Mouse (Mus musculus) forebrain, embryonic 15.5 days (tissue): ENCODE measurements around the gene Lmcd1. TPM values are rescaled to one million over a fixed set of nuclear protein-coding genes. Genes with fewer than 3 reads are reported as not detected.

Experiments used
- ATAC-seq: fragments of 200-750 bp; cut with Nextera tagmentation; replicated peaks from 2 replicates; pipeline ENCODE4 v1.8.0; 2017; ENCODE audit warnings: mild to moderate bottlenecking, moderate TSS enrichment, moderate library complexity
- H3K27ac ChIP-seq: fragments of 300-500 bp; sonication (generic); replicated peaks from 2 replicates; pipeline ENCODE4 v1.5.1; 2015; ENCODE audit warnings: mild to moderate bottlenecking, inconsistent platforms
- H3K27me3 ChIP-seq: fragments of 300-500 bp; sonication (generic); 2 replicates; pipeline ENCODE4 v1.6.1; 2015; ENCODE audit warnings: inconsistent platforms
- H3K36me3 ChIP-seq: fragments of 300-500 bp; sonication (generic); 2 replicates; pipeline ENCODE4 v1.6.1; 2015; ENCODE audit warnings: mild to moderate bottlenecking, inconsistent platforms
- H3K4me1 ChIP-seq: fragments of 300-500 bp; sonication (generic); 2 replicates; pipeline ENCODE4 v1.6.1; 2015; ENCODE audit warnings: inconsistent platforms
- H3K4me2 ChIP-seq: fragments of 300-500 bp; sonication (generic); replicated peaks from 2 replicates; pipeline ENCODE4 v1.6.1; 2015; ENCODE audit warnings: mild to moderate bottlenecking, inconsistent platforms
- H3K4me3 ChIP-seq: fragments of 300-500 bp; sonication (generic); 2 replicates; pipeline ENCODE4 v1.5.1; 2015; ENCODE audit warnings: mild to moderate bottlenecking, inconsistent platforms
- H3K9ac ChIP-seq: fragments of 300-500 bp; sonication (generic); replicated peaks from 2 replicates; pipeline ENCODE4 v1.6.1; 2015; ENCODE audit warnings: mild to moderate bottlenecking, inconsistent platforms
- H3K9me3 ChIP-seq: fragments of 300-500 bp; sonication (generic); 2 replicates; pipeline ENCODE4 v1.6.1; 2016; ENCODE audit warnings: inconsistent platforms
- WGBS: fragments of 180-500 bp; shearing (Covaris S2); methylation state at CpG from one replicate; pipeline ENCODE4 v1.1.7; 2015; ENCODE audit warnings: mixed read lengths; 5-methylcytosine and 5-hydroxymethylcytosine counted together
- polyA plus RNA-seq: library from polyadenylated mRNA; unstranded; fragments of >200 nt; fragmentation: Nextera tagmentation; extraction: Ambion mirVana; gene quantifications from 2 replicates; pipeline ENCODE4 v1.2.1, GENCODE M21; 2015

Gene Lmcd1
- polyA plus RNA-seq, 1 experiment from 2014 or later, result 14.2 TPM

DNA sequence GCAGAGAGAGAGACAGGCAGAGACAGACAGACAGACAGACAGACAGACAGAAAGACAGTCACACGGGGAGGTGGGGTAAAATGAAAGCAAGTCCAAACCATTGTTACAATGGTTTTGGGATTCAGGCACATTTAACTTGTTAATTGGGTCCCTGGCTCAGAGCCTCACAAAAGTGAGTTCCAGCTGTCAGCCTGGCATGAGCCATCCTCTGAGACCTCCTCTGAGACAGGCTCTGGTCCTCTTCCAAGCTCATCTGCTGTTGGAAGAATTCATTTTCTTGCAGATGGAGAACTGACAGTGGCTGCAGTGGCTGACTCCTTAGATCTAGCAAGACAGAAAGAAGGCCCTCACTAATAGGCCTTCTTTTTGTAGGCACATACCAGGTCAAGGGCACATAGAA lies 6.9 kb upstream of the Lmcd1 start:
- 11% methylated on average over 1 of the region's 1 CpGs for WGBS
- no peak overlapping the region for H3K4me2 ChIP-seq
- no peak overlapping the region for H3K4me3 ChIP-seq
- no peak overlapping the region for H3K9ac ChIP-seq
- H3K36me3 ChIP-seq, result no peaks in the 10 kb centered on the region
- no peaks in the 10 kb centered on the region for H3K27me3 ChIP-seq
- peak overlapping the region; percentile 71 for H3K27ac ChIP-seq
- peak; percentile 72 for ATAC-seq
- H3K4me1 ChIP-seq, result peaks cover 19% of the 10 kb centered on the region
- no peaks in the 10 kb centered on the region for H3K9me3 ChIP-seq

- 0 out of 2 replicates have a peak, but pooled peaks have one; percentile 37 for ATAC-seq
- no peaks in the 10 kb centered on the region for H3K9me3 ChIP-seq
- peak overlapping the region; percentile 43; the same call in 1 of the 2 replicates for H3K27ac ChIP-seq
- WGBS, result 50% methylated on average over 6 of the region's 6 CpGs
- H3K4me3 ChIP-seq, result no peak overlapping the region
- no peaks in the 10 kb centered on the region for H3K36me3 ChIP-seq
- no peaks in the 10 kb centered on the region for H3K27me3 ChIP-seq
- no peak overlapping the region for H3K9ac ChIP-seq
- peaks cover 19% of the 10 kb centered on the region for H3K4me1 ChIP-seq
- no peak overlapping the region for H3K4me2 ChIP-seq
These were observed 5.7 kb upstream of the Lmcd1 start for GRCm38 (mm10) chr6:112267661-112268357.

DNA sequence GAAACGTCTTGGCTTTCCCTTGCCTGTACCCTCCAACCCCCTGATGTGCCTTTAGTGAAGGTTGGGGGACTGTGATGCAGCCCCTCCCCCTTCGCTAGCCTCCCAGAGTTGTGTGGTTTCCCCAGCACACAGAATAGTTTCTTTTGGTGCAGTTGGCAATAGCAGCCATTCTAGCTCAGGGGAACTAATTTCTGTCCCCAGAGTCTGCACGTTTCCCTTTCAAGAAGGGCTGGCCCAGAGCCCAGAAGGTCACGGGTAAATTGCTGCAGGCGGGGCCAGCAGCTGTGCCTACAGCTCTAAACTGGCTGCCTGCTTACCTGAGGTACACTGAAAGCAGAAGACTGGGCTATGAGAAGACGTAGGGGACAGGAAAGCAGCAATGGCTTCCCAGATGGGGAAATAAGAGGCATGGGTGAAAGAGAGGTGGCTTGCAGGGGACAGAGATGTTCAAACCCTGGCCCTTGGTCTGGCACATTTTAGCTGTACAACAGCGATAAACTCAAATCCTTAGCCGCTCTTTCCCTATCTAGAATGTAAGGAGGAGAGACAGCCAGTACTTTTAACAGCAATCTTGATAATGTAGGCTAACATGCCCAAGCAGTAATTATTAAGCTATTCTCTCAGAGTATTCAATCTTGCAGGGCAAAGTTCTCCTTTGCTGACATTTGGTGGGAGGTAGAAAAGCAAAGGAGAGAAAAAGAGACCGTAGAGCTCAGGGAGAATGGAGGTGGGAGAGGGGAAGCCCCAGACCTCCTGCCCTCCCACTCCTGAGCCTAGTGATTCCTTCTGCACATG lies 900 bp downstream of the Lmcd1 start:
- Histone ChIP-seq H3K4me3 (peak overlapping the region; percentile 34), H3K27ac (peak overlapping the region; percentile 77), H3K9me3 (no peaks in the 10 kb centered on the region), H3K27me3 (no peaks in the 10 kb centered on the region), H3K4me1 (peaks cover 25% of the 10 kb centered on the region), H3K4me2 (peak overlapping the region; percentile 57), H3K9ac (0 out of 2 replicates have a peak overlapping the region, but pooled peaks have one; percentile 5), H3K36me3 (no peaks in the 10 kb centered on the region)
- WGBS, result 20% methylated on average over 9 of the region's 9 CpGs
- ATAC-seq, result peak; percentile 85

GRCm38 (mm10) chr6:112275731-112276245 lies 2.2 kb downstream of the Lmcd1 start:
- no peak for ATAC-seq
- Histone ChIP-seq H3K4me1 (peaks cover 25% of the 10 kb centered on the region), H3K4me2 (no peak overlapping the region), H3K27me3 (no peaks in the 10 kb centered on the region), H3K27ac (no peak overlapping the region), H3K9ac (no peak overlapping the region), H3K4me3 (no peak overlapping the region), H3K9me3 (no peaks in the 10 kb centered on the region), H3K36me3 (no peaks in the 10 kb centered on the region)
- WGBS, result 84% methylated on average over 6 of the region's 6 CpGs

DNA sequence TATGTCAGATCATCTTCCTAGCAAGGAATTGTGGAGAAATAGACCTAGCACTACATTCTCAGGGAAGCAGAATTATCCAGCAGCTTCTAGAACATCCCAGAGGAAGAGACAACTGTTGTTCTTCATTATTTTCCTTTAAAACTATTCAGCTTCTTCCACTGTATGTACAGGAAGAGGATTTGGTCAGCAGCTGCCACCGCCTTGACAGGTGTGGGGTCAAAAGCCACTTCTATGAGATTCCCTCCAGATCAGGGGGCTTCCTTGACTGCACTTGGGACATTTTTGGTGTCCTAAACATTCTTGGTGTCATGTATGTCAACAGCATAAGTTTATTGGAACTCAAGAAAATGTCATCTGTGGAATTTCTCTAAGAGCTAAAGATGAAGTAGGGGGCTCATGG lies 5.2 kb downstream of the Lmcd1 start:
- H3K4me2 ChIP-seq, result no peak overlapping the region
- H3K27me3 ChIP-seq, result no peaks in the 10 kb centered on the region
- no peak overlapping the region for H3K27ac ChIP-seq
- ATAC-seq, result no peak
- WGBS, result 93% methylated on average over 1 of the region's 1 CpGs
- H3K4me3 ChIP-seq, result no peak overlapping the region
- H3K9ac ChIP-seq, result no peak overlapping the region
- no peaks in the 10 kb centered on the region for H3K9me3 ChIP-seq
- H3K36me3 ChIP-seq, result no peaks in the 10 kb centered on the region
- H3K4me1 ChIP-seq, result peaks cover 18% of the 10 kb centered on the region

DNA sequence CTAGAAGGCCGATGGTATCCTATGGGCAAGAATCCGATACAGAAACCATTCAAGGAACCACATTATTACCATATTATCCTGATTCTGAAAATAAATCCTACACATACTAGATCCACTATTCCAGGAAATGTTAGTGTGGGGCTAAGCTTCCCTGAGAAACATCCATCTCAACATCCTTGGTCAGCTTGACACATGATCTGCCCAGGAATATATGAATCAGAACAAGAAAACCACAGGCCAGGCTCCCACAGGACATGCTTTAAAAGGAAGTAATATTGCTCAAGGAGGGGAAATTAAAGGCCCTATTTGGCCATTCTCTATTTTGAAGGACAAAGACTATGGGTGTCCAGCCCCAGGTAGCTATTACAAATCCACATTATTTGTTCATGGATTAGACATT lies 6.6 kb downstream of the Lmcd1 start:
- Histone ChIP-seq H3K4me2 (no peak overlapping the region), H3K27ac (no peak overlapping the region), H3K4me1 (peaks cover 4% of the 10 kb centered on the region), H3K4me3 (no peak overlapping the region), H3K9me3 (no peaks in the 10 kb centered on the region), H3K27me3 (no peaks in the 10 kb centered on the region), H3K36me3 (no peaks in the 10 kb centered on the region), H3K9ac (no peak overlapping the region)
- WGBS, result 100% methylated on average over 2 of the region's 2 CpGs
- ATAC-seq, result no peak

GRCm38 (mm10) chr6:112280945-112281344 lies 7.4 kb downstream of the Lmcd1 start:
- ATAC-seq, result no peak
- Histone ChIP-seq H3K4me2 (no peak overlapping the region), H3K4me1 (no peaks in the 10 kb centered on the region), H3K9ac (no peak overlapping the region), H3K27me3 (no peaks in the 10 kb centered on the region), H3K36me3 (no peaks in the 10 kb centered on the region), H3K27ac (no peak overlapping the region), H3K9me3 (no peaks in the 10 kb centered on the region), H3K4me3 (no peak overlapping the region)
- 78% methylated on average over 3 of the region's 3 CpGs for WGBS

DNA sequence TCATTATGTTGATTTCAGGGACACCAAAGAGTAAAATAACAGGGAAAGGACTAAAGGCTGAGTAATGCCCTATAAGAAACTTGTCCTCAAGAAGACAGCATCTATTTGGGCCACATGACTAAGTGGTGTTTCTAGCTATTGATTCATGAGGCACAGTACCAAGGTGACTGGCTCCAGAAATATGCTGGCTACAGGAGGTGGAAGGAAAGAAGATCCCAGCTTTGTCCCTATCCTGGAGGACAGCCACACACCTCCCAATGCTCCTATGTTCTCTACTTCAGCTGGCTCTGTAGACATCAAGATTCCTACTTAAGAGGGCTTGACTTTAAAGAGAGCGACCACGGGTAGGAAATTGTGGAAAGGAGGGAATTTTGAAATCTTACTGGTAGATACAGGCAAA lies 8.4 kb downstream of the Lmcd1 start:
- no peak for ATAC-seq
- Histone ChIP-seq H3K4me3 (no peak overlapping the region), H3K27me3 (no peaks in the 10 kb centered on the region), H3K27ac (no peak overlapping the region), H3K9me3 (no peaks in the 10 kb centered on the region), H3K4me1 (no peaks in the 10 kb centered on the region), H3K36me3 (no peaks in the 10 kb centered on the region), H3K4me2 (no peak overlapping the region), H3K9ac (no peak overlapping the region)
- 96% methylated on average over 2 of the region's 2 CpGs for WGBS

DNA sequence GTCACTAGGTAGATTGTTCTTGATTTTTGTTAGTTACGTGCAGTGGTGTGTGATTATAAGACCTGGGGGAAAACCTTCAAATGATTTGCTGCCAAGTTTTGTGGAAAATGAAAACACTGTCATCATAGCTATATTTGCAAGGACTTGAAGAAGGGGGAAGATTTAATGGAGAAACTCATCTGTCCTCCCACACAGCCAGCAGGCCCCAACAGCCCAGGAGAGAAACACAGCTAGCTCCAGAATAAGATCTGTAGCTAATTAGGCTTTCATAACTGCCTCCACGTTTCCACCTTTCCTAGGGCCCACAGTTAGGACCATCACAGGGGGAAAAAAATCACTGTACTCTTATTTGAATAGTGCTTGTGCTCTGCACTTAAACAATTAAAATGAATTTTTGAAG lies 10.5 kb downstream of the Lmcd1 start:
- H3K27ac ChIP-seq, result no peak overlapping the region
- no peak overlapping the region for H3K4me3 ChIP-seq
- H3K36me3 ChIP-seq, result no peaks in the 10 kb centered on the region
- H3K27me3 ChIP-seq, result no peaks in the 10 kb centered on the region
- H3K9me3 ChIP-seq, result no peaks in the 10 kb centered on the region
- H3K9ac ChIP-seq, result no peak overlapping the region
- WGBS, result 76% methylated on average over 2 of the region's 2 CpGs
- H3K4me2 ChIP-seq, result no peak overlapping the region
- no peak for ATAC-seq
- no peaks in the 10 kb centered on the region for H3K4me1 ChIP-seq

GRCm38 (mm10) chr6:112287671-112288070 lies 14.1 kb downstream of the Lmcd1 start:
- no peak overlapping the region for H3K4me3 ChIP-seq
- H3K4me2 ChIP-seq, result no peak overlapping the region
- WGBS, result 91% methylated on average over 9 of the region's 9 CpGs
- no peaks in the 10 kb centered on the region for H3K9me3 ChIP-seq
- H3K9ac ChIP-seq, result no peak overlapping the region
- no peaks in the 10 kb centered on the region for H3K4me1 ChIP-seq
- H3K36me3 ChIP-seq, result no peaks in the 10 kb centered on the region
- H3K27me3 ChIP-seq, result no peaks in the 10 kb centered on the region
- ATAC-seq, result no peak
- H3K27ac ChIP-seq, result no peak overlapping the region

DNA sequence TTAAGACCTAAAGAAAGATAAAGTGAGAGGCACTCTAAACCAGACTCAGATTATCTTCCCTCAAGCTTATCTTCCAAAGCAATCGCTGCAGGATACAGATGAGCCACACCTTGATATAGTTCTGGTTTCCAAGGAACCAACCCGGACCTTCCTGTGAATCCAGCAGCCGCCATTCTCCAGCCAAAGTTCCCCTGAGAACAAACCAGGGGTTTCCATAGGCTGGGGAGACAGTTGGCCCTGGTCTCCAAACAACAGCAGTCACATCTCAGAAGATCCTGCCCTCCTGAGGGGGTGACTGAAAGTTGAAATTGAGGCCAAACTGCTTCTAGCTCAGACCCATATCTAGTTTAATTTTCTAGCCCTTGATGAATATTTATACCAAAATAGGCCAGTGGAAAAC lies 14.7 kb downstream of the Lmcd1 start:
- Histone ChIP-seq H3K36me3 (no peaks in the 10 kb centered on the region), H3K4me3 (no peak overlapping the region), H3K27ac (no peak overlapping the region), H3K4me2 (no peak overlapping the region), H3K4me1 (no peaks in the 10 kb centered on the region), H3K9me3 (no peaks in the 10 kb centered on the region), H3K9ac (no peak overlapping the region), H3K27me3 (no peaks in the 10 kb centered on the region)
- 90% methylated on average over 3 of the region's 3 CpGs for WGBS
- ATAC-seq, result no peak

DNA sequence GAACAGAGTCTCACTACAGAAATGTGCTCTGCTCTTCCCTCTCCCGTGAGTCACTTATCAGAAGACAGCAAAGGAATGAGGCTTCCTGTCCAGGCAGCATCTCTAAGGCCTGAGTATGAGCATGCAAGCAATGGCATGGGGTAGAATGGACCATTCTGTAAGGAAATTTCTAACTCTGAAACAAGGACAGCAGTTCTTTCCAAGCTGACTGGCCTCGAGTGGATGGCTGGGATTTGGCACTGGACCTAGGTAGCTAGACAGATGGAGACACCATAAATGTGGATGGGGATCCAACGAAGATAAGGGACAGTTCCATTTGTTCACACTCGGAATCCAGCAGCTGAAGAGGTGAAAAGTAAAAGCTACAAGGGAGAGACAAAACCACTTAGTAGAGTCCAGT lies 17.6 kb downstream of the Lmcd1 start:
- WGBS, result 81% methylated on average over 4 of the region's 4 CpGs
- no peak for ATAC-seq

More for the DNA sequence above, 17.6 kb downstream of the Lmcd1 start:
- H3K9ac ChIP-seq, result no peak overlapping the region
- no peak overlapping the region for H3K4me2 ChIP-seq
- no peaks in the 10 kb centered on the region for H3K4me1 ChIP-seq
- no peak overlapping the region for H3K27ac ChIP-seq
- H3K27me3 ChIP-seq, result no peaks in the 10 kb centered on the region
- H3K36me3 ChIP-seq, result no peaks in the 10 kb centered on the region
- H3K4me3 ChIP-seq, result no peak overlapping the region
- H3K9me3 ChIP-seq, result no peaks in the 10 kb centered on the region
